Mouse (Mus musculus) forebrain, embryonic 12.5 days (tissue): Measurements from ENCODE around the gene Garnl3. TPM values are rescaled to one million over a fixed set of nuclear protein-coding genes. Genes with fewer than 3 reads are reported as not detected.
"Not testable (repeated sequence)": the region's sequence is repeated elsewhere in the genome, so short reads cannot be mapped to it uniquely, and the experiment has no call there.

Source experiments
- ATAC-seq: fragments of 200-750 bp; cut with Nextera tagmentation; 2 replicates; pipeline ENCODE4 v1.8.0; 2017; ENCODE audit warnings: moderate TSS enrichment; ENCODE audit not compliant: low FRiP score
- H3K27ac ChIP-seq: fragments of 300-500 bp; sonication (generic); 2 replicates; pipeline ENCODE4 v1.5.1; 2016; ENCODE audit warnings: mild to moderate bottlenecking
- H3K27me3 ChIP-seq: fragments of 300-500 bp; sonication (generic); 2 replicates; pipeline ENCODE4 v1.6.1; 2016; ENCODE audit warnings: mild to moderate bottlenecking
- H3K36me3 ChIP-seq: fragments of 300-500 bp; sonication (generic); replicated peaks from 2 replicates; pipeline ENCODE4 v1.6.1; 2016; ENCODE audit warnings: mild to moderate bottlenecking
- H3K4me1 ChIP-seq: fragments of 300-500 bp; sonication (generic); 2 replicates; pipeline ENCODE4 v1.6.1; 2016
- H3K4me2 ChIP-seq: fragments of 300-500 bp; sonication (generic); 2 replicates; pipeline ENCODE4 v1.6.1; 2016; ENCODE audit warnings: mild to moderate bottlenecking, moderate library complexity
- H3K4me3 ChIP-seq: fragments of 300-500 bp; sonication (generic); replicated peaks from 2 replicates; pipeline ENCODE4 v1.5.1; 2016; ENCODE audit warnings: mild to moderate bottlenecking
- H3K9ac ChIP-seq: fragments of 300-500 bp; sonication (generic); 2 replicates; pipeline ENCODE4 v1.6.1; 2016; ENCODE audit warnings: mild to moderate bottlenecking
- H3K9me3 ChIP-seq: fragments of 300-500 bp; sonication (generic); 2 replicates; pipeline ENCODE4 v1.6.1; 2016
- WGBS: fragments of 180-500 bp; shearing (Covaris S2); methylation state at CpG from one replicate; pipeline ENCODE4 v1.1.7; 2016; 5-methylcytosine and 5-hydroxymethylcytosine counted together
- polyA plus RNA-seq: library from polyadenylated mRNA; unstranded; fragments of >200 nt; fragmentation: Nextera tagmentation; extraction: Ambion mirVana; gene quantifications from 2 replicates; pipeline ENCODE4 v1.2.1, GENCODE M21; 2016

Gene Garnl3
- polyA plus RNA-seq, 1 experiment from 2014 or later, result 14.5 TPM

DNA sequence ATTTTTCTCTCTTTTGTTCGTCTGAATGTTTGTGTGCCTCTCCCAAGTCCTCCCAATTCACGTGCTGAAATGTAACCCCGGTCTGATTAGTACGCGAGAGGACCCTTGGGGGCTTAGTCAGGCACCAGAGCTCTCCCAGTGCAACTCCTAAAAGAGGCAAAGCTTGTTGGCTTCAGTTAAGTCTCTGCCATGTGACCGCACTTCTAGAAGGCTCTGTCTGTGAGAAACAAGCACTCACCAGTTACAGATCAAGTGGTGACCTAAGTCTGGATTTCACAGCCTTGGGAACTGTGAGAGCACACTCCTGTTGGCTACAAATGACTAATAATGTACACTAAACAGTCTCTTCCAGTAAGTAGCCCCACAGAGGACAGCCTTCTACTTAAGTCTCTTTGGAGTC is 8.6 kb downstream of the Garnl3 start:
- H3K4me1 ChIP-seq, result no peaks in the 10 kb centered on the region
- H3K27me3 ChIP-seq, result no peaks in the 10 kb centered on the region; the same call in 1 of the 2 replicates
- H3K9ac ChIP-seq, result no peak overlapping the region
- no peak overlapping the region for H3K4me2 ChIP-seq
- no peaks in the 10 kb centered on the region for H3K36me3 ChIP-seq
- ATAC-seq, result no peak
- H3K9me3 ChIP-seq, result no peaks in the 10 kb centered on the region
- H3K27ac ChIP-seq, result no peak overlapping the region
- no peak overlapping the region for H3K4me3 ChIP-seq
- 73% methylated on average over 6 of the region's 6 CpGs for WGBS

DNA sequence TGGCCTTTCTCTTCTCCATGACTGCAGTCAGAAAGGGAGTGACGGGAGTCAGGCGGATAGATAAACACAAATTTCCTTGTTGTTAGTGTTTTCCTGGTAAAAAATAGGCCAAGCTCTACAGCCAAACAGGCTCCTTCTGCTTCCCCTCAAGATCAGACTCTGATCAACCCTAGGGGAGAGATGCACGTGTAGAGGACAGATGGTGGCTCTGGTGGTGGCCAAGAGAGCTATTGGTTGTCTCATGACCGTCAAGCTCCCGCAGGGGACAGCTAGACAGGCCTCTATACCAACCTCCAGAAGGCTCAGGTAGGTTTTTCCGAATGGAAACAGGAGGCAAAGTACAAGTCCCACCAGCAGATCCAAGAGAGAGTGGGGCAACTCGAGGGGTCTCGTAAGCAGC is 30.9 kb downstream of the Garnl3 start:
- no peak overlapping the region for H3K4me3 ChIP-seq
- no peak overlapping the region for H3K4me2 ChIP-seq
- no peaks in the 10 kb centered on the region for H3K9me3 ChIP-seq
- no peak overlapping the region for H3K9ac ChIP-seq
- no peaks in the 10 kb centered on the region for H3K27me3 ChIP-seq
- no peak for ATAC-seq
- WGBS, result 82% methylated on average over 8 of the region's 8 CpGs
- H3K4me1 ChIP-seq, result peaks cover 3% of the 10 kb centered on the region; the same call in 1 of the 2 replicates
- H3K27ac ChIP-seq, result no peak overlapping the region
- no peaks in the 10 kb centered on the region for H3K36me3 ChIP-seq

DNA sequence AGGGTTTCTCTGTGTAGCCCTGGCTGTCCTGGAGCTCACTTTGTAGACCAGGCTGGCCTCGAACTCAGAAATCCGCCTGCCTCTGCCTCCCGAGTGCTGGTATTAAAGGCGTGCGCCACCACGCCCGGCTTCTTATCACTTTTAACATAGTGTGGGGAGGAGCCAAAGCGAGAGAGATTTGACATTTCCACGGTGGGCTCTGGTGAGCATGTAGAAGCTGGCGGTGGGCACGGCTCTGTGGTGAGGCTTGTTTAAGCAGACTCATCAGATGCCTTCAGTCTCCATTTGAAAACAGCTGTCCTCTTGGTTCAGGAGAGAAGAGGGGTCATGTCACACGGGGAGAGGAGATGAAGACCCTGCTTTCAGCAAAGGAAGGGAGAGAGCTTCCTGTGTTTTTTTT is 34.1 kb downstream of the Garnl3 start:
- H3K27ac ChIP-seq, H3K27me3 ChIP-seq, ATAC-seq, H3K4me1 ChIP-seq, H3K9me3 ChIP-seq, H3K9ac ChIP-seq, H3K4me3 ChIP-seq, H3K36me3 ChIP-seq, H3K4me2 ChIP-seq: not testable (repeated sequence)
- 89% methylated on average over 12 of the region's 12 CpGs for WGBS

DNA sequence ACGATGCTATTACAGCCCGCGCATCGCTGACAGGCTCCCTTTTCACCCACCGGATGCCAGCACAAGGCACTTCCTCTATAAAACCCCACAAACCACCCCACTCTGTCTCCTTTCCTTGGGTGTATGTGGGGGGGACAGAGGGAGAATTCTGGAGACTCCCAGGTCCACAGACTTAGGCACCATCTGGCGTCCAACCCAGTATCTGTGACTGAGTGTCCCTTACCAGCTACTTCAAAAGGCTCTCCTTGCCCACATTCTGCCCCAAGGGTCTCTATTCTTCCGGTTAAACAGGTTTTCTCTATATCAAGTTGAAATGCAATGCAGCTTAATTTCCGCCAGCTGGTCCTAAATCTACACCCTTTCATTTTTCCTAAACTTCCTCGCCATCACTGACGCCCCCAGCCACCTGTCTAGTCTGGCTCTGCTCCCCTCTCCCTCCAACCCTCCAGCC is 36.2 kb downstream of the Garnl3 start:
- Histone ChIP-seq H3K27ac (no peak overlapping the region), H3K4me2 (no peak overlapping the region), H3K4me1 (peaks cover 8% of the 10 kb centered on the region; the same call in 1 of the 2 replicates), H3K4me3 (no peak overlapping the region), H3K27me3 (no peaks in the 10 kb centered on the region), H3K9ac (no peak overlapping the region), H3K9me3 (no peaks in the 10 kb centered on the region), H3K36me3 (no peaks in the 10 kb centered on the region)
- WGBS, result 74% methylated on average over 10 of the region's 10 CpGs
- no peak for ATAC-seq

DNA sequence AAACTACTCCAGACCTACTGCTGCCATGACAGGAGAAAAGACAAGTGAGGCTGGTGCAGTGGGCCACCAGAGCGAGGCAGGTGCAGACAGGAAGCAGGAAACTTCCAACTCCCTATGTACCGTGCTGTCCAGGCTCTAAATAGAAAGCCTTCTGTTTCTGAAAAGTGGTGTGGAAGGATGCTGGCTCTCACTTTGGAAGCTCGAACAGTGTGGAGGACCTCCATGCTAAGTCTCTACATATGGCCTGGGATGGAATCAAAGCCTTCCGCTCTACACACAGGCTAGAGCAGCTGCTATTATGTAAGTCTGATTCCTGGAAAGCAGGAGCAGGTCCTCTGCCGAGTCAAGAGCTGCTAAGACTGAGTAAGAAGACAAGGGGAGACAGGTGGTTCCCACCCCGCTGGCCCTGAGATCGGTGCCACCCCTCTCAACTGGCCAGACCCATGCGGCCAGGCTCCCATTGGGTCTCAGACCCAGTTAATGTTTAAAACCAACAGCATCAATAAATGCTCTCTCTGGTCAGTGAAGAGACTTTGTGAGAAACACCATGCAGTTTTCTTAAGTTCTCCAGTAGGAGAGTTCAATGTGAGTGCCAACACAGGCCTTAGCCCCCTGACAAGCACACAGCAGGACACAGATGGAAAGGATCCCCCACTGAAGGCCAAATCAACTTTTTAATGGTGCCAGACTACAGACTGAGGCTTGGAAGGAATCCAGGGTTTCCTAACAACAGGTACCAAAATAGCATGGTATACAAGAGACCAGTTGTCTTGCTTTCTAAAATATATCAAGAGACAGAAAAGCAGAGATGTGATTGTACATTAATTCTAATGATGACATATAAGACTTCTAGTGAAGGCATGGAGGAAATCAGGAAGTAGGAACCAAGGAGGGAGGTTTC is 40.6 kb downstream of the Garnl3 start:
- no peak overlapping the region for H3K4me2 ChIP-seq
- no peak overlapping the region for H3K9ac ChIP-seq
- H3K4me3 ChIP-seq, result no peak overlapping the region
- no peaks in the 10 kb centered on the region for H3K36me3 ChIP-seq
- ATAC-seq, result no peak
- peaks cover 8% of the 10 kb centered on the region; the same call in 1 of the 2 replicates for H3K4me1 ChIP-seq
- no peaks in the 10 kb centered on the region for H3K27me3 ChIP-seq
- no peak overlapping the region for H3K27ac ChIP-seq
- no peaks in the 10 kb centered on the region for H3K9me3 ChIP-seq
- WGBS, result 87% methylated on average over 8 of the region's 8 CpGs

DNA sequence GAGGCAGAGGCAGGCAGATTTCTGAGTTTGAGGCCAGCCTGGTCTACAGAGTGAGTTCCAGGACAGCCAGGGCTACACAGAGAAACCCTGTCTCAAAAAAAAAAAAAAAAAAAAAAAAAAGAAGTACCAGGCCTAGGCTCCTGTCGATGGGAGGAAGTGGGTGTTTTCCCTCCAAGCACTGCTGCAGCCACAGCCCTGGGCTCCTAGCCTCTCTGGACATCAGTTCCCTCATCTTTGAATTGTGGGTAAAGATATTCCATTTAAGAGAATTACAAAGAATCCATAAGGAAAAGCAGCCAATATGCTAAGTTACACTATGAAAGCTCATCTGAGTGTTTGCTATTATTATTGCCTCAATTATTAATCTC is 41.4 kb downstream of the Garnl3 start:
- H3K4me3 ChIP-seq, H3K36me3 ChIP-seq, H3K27ac ChIP-seq, H3K9me3 ChIP-seq, H3K27me3 ChIP-seq, ATAC-seq, H3K4me1 ChIP-seq, H3K9ac ChIP-seq, H3K4me2 ChIP-seq: not testable (repeated sequence)
- WGBS, result 88% methylated on average over 1 of the region's 1 CpGs

DNA sequence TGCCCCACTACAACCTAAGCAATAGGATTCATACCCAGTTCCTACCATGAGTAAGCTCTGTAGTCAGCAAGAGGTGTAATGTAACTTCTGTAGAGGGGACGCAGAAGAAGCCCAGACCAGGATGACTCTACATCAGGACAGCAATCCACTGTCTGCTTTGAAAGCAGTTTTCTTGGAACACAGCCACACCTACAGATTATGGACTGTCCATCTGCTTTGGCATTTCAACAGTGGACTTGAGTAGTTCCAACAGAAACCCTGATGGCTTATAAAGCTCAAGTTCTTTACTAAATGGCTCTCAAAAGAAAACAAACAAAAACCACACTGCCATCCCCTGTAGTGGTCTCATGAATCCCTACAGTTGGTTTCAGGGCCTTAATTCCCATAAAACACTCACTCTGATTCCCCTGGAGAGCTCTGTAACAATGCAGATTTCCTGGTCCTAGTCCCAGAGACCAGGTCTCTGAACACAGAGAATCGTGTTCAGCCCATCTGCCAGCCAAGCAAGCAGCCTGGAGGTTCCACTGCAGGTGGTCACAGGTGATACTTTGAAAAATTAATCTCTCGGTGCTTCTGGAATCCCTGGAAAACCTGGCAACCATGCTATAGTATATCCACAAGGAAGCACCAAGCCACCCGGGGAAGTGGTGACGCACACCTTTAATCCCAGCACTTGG is 42.0 kb downstream of the Garnl3 start:
- Histone ChIP-seq H3K9ac (no peak overlapping the region), H3K4me2 (no peak overlapping the region), H3K9me3 (no peaks in the 10 kb centered on the region), H3K4me1 (no peaks in the 10 kb centered on the region), H3K27me3 (no peaks in the 10 kb centered on the region), H3K4me3 (no peak overlapping the region), H3K36me3 (no peaks in the 10 kb centered on the region), H3K27ac (no peak overlapping the region)
- 88% methylated on average over 5 of the region's 5 CpGs for WGBS
- no peak for ATAC-seq

DNA sequence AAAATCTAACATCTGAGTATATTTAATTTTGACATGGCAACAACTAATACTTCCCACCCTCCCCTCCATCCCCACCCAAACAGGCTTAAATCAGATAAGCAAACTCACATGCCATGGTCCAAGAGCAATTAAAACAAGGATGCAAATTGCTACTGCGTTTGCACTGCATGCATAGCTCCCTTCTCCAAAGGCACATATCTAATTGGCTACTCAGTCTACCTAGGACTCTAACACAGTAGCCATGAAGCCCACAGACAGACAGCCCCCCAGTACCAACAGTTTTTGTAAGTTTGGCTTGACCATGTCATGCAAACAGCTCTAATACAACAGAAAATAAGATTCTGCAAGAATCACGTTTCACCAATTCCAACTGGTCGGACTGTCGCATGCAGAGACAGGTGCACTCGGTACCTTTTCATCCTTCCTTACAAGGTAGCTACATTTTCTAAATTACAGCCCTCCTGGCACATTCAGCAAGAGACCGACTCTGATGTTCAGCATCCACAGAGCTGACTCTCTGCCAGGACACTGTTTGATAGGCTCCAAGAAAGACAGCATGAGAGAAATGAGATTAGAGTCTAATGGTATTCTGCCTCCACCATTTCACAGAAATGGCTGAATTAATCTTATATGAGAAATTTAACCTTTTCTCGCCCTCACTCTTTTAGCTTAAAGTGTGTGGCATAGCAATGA is 44.6 kb downstream of the Garnl3 start:
- H3K4me3 ChIP-seq, result no peak overlapping the region
- no peaks in the 10 kb centered on the region for H3K36me3 ChIP-seq
- ATAC-seq, result no peak
- H3K27me3 ChIP-seq, result no peaks in the 10 kb centered on the region
- no peak overlapping the region for H3K4me2 ChIP-seq
- H3K27ac ChIP-seq, result no peak overlapping the region
- no peak overlapping the region for H3K9ac ChIP-seq
- H3K9me3 ChIP-seq, result no peaks in the 10 kb centered on the region
- no peaks in the 10 kb centered on the region for H3K4me1 ChIP-seq
- WGBS, result 84% methylated on average over 7 of the region's 7 CpGs

DNA sequence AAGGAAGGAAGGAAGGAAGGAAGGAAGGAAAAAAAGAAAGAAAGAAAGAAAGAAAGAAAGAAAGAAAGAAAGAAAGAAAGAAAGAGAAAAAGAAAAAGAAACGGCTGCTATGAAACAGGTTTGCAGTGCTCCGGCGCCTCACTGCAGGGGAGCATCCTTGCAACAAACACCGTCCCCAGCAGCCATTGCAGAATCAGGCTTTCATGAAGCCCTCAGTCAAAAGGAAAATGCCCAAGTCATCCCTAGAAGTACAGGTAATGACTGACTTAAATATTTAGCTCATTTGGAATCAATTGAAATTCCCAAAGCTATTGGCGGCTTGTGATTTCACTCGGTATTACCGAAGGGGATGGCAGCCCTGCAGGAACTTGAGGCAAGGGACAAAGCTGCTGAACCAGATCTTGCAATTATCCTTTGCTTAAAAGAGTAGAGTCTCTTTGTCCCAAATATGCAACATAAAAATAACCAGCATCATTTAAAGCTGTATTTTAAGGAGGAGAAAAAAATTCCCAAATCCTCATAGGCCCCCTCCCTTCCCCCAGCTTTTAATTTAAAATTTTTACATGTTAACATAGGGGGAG is 45.3 kb downstream of the Garnl3 start:
- no peak overlapping the region for H3K9ac ChIP-seq
- H3K4me3 ChIP-seq, result no peak overlapping the region
- no peaks in the 10 kb centered on the region for H3K9me3 ChIP-seq
- no peak overlapping the region for H3K4me2 ChIP-seq
- H3K4me1 ChIP-seq, result no peaks in the 10 kb centered on the region
- H3K36me3 ChIP-seq, result no peaks in the 10 kb centered on the region
- no peaks in the 10 kb centered on the region for H3K27me3 ChIP-seq
- no peak for ATAC-seq
- 42% methylated on average over 7 of the region's 7 CpGs for WGBS
- H3K27ac ChIP-seq, result no peak overlapping the region

DNA sequence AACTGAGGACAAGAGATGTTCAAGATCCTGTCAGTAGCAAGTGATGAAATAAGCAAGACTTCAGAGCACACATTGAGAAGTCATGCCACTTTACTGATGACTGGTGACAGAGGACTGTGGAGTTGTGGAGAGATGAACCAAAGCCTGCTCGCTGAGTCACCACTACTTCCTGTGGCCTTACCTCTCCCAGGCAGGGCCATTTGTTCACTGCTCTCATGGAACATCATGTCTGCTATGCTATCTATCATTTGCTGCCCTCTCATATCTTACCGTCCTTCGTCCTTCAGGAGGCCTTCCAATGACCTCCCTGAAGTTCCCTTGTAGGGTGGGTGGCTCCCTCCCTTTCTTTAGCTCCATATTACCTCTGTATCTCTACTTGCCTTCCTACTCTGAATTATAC is 47.2 kb downstream of the Garnl3 start:
- Histone ChIP-seq H3K36me3 (no peaks in the 10 kb centered on the region), H3K4me2 (no peak overlapping the region), H3K9ac (no peak overlapping the region), H3K27me3 (no peaks in the 10 kb centered on the region), H3K4me1 (no peaks in the 10 kb centered on the region), H3K27ac (no peak overlapping the region), H3K9me3 (no peaks in the 10 kb centered on the region), H3K4me3 (no peak overlapping the region)
- 88% methylated on average over 3 of the region's 3 CpGs for WGBS
- no peak for ATAC-seq

DNA sequence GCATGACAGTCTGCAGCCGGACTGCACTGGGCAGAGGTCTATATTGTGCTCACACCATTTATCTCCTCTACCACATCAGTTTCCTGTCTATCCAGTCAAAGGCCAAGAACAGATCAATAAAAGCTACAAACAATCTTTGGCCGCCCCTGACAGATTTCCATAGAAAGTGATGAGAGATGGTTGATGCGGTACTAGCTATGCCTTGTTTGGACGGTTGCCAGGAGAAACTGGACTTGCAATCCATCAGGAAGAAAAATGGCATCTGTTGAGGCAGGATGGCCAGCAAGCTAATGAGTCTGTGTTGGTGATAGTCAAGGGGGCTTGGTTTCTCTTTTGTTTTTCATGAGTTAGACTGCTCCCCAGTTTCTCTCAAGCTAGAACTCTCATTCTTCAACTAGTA is 51.3 kb downstream of the Garnl3 start:
- Histone ChIP-seq H3K4me3 (no peak overlapping the region), H3K4me2 (no peak overlapping the region), H3K4me1 (peaks cover 4% of the 10 kb centered on the region; the same call in 1 of the 2 replicates), H3K27ac (no peak overlapping the region), H3K27me3 (no peaks in the 10 kb centered on the region), H3K9me3 (no peaks in the 10 kb centered on the region), H3K36me3 (no peaks in the 10 kb centered on the region), H3K9ac (no peak overlapping the region)
- ATAC-seq, result no peak
- WGBS, result 88% methylated on average over 4 of the region's 4 CpGs

DNA sequence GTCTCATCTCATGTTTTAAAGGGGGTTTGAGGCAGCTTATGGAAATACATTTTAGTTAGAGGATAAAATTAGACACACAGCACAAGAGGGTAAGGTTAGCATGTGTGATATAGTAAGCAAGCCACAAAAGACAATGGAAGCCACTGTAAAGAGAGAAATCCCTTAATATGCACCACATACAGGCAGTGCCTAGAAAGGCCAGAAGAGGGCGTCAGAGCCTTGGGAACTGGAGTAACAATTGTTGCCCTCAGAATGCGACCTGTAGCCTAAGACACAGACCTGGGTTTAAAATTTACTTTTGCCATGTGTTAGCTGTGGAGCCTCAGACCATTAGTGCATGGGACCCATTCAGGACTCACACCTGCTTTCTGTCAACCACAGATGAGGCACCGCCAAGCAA is 54.2 kb downstream of the Garnl3 start:
- no peaks in the 10 kb centered on the region for H3K27me3 ChIP-seq
- no peaks in the 10 kb centered on the region for H3K9me3 ChIP-seq
- no peak overlapping the region for H3K4me2 ChIP-seq
- H3K27ac ChIP-seq, result no peak overlapping the region
- no peak for ATAC-seq
- H3K36me3 ChIP-seq, result no peaks in the 10 kb centered on the region
- H3K9ac ChIP-seq, result no peak overlapping the region
- no peak overlapping the region for H3K4me3 ChIP-seq
- 35% methylated on average over 3 of the region's 3 CpGs for WGBS
- H3K4me1 ChIP-seq, result peaks cover 9% of the 10 kb centered on the region
